Mouse (Mus musculus) gastrocnemius, postnatal 25 days (tissue): Measurements from ENCODE around the gene Slc45a2. TPM values are rescaled to one million over a fixed set of nuclear protein-coding genes. Genes with fewer than 3 reads are reported as not detected.

Source experiments
- DNase-seq: peaks from one replicate; pipeline ENCODE4 v3.0.0; 2022
- total RNA-seq, 2 experiments: library from RNA; stranded (reverse); gene quantifications; 1 replicate in 1 of 2; 2 replicates in 1 of 2; pipeline ENCODE4 v1.2.3; 2021

Gene Slc45a2
- total RNA-seq, 2 experiments from 2014 or later = not detected

DNA sequence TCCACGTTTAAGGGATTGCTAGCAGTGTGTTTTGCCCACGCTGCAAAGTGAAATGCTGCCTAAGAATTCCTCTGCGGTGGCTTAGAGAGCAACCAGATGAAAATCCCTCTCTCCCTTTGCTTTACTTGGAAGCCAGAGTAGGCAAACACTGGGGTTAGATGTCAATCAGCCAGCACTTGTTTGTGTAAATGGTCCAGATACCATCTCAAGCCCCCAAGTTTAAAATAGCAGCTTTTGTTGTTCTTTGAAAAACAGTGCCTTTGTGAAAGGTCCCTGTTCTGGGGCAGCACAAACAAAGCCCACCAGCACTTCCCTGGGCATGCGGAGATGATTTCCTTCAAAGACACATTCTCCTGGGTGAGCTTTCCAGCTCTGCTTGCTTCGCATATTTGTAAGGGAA lies 65.8 kb downstream of the Slc45a2 start:
- no peak for DNase-seq

DNA sequence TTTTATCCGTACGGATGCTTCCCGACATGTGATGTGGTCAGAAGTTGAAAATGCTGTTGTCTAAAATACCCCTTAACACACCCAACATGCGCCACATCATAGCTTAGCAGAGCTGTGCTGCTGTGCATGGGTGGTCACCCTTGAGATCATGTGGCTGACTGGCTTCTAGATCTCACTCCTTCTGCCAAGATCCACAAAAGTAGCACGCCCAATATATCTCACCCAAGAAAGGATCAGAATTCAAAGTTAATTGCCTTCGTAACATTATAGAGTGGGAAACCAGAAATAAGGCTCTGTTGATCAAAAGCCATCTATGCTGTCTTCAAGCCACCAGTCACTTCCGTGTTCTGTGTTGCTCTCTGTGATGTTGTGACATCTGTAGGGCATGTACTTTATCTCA lies 67.4 kb downstream of the Slc45a2 start:
- no peak for DNase-seq

DNA sequence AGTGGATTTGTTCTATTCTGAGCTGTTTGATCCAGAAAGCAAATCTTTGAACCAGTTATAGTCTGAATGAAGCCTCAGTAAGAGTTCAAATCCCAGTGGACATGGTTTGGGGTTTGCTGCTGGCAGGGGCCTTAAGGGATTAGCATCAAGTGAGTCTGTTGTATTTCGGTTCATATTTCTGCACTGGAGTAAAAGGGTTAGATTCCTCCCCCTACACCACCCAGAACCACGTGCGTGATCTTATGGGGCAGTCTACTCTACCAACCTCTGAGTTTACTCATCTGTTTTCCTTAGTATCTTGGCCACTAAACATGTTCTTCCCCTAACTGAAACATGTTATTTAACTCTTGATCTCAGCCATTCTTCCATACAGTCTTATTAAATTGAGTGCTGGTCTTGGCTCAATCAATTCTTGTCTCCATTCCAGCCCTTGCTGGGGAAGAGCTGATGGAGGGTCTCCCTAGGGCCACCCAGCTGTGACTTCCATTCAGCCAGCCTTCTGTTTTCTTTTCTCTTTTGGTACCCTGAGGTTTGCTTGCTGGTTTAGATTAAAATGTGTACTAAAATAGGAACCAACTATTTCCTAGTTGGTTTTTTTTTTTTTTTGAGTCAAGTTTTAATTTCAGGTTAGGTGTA lies 75.3 kb downstream of the Slc45a2 start:
- no peak for DNase-seq

Other genes starting within 250 kb of the Slc45a2 start
- gene C1qtnf3, start 48.4 kb upstream of the Slc45a2 start, total RNA-seq = 1 to 10 TPM; 3.6 to 4.6 TPM
- gene Amacr, start 19.0 kb upstream of the Slc45a2 start, total RNA-seq = 10 to 100 TPM; 16.3 to 19.7 TPM
- gene Rxfp3, start 37.3 kb downstream of the Slc45a2 start, total RNA-seq = not detected
- gene Adamts12, start 64.1 kb downstream of the Slc45a2 start, total RNA-seq = 10 to 100 TPM in 1 of 2 experiments, 1 to 10 TPM in 1; 8.4 to 10.5 TPM